Mouse (Mus musculus): ENCODE measurements around the gene 6030445D17Rik.

- TF ChIP-seq CTCF (IDR thresholded peaks at IDR 0.05; ENCODE audit: low read depth) (no peak), EP300 (IDR thresholded peaks at IDR 0.05; ENCODE audit: low read depth) (no peak)
These were observed 49.7 kb downstream of the 6030445D17Rik start for GRCm38 (mm10) chr4:136511708-136512107.

All from liver, embryonic 14.5 days (tissue).